ENCODE assay signal across 11 mouse cellular contexts in the genomic region with DNA sequence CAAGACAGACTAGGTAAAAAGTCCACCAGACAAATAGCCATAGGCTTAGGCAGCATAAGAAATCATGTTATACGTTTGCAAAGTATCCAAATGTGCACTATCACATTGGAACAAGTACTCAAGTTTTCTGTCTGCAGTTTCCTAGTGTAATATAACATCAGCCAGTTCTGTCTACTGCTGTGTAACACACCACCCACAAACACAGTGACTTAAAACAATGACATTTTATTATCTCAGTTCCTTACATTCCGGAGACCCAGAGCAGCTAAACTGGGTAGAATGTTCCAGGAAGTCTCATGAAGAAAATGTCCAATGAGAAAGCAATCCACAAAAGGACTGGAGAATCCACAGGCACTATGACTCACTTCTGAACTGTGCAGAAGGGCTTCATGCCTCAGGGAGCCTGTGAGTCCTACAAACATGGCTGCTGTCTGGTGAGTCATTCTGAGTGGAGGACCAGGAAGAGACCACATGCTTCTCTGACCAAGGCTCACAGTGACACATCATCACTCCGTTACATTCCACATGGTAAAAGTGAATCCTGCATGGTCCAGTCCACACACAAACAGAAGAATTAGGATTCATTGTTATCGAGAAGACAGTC. TPM values are rescaled to one million over a fixed set of nuclear protein-coding genes. Genes with fewer than 3 reads are reported as not detected.
DNase-seq lines count a peak whose midpoint lies in the region; ATAC-seq and TF ChIP-seq lines count a peak whose summit lies in the region.
"Had no signal": no experiment of that assay in that cellular context is flagged by ENCODE, and none has a peak within 500 bp of the region (broad histone marks: within the 10 kb centered on the region; RNA-seq: fewer than 3 reads in every experiment).

No protein-coding gene starts in this region.

- no peaks in the 10 kb centered on the region for H3K79me2 ChIP-seq in myocyte (ENCODE audit: control insufficient read depth, insufficient read depth)

- TF ChIP-seq CTCF in liver, embryonic 14.5 days (IDR thresholded peaks at IDR 0.05; ENCODE audit: low read depth) = no peak

- no peak overlapping the region for H3K27ac ChIP-seq in liver, embryonic 14.5 days
- no peak overlapping the region for H3K27ac ChIP-seq in hindbrain, embryonic 11.5 days (ENCODE audit: low read depth, low read length)

- ATAC-seq in liver, embryonic 14.5 days (ENCODE audit: insufficient read depth) = peak; percentile 43; the same call in 1 of the 2 replicates
- ATAC-seq in hindbrain, embryonic 11.5 days (ENCODE audit: low FRiP score) = no peak
- ATAC-seq: inflammation-experienced regulatory T-cells, adult 6 months had no signal

- WGBS in liver, embryonic 14.5 days (ENCODE audit: insufficient replicate concordance) = 58% methylated on average over 4 of the region's 4 CpGs
- 90% methylated on average over 4 of the region's 4 CpGs for WGBS in hindbrain, embryonic 11.5 days

- no peak overlapping the region for H3K9ac ChIP-seq in liver, embryonic 14.5 days (replicated peaks)
- H3K9ac ChIP-seq in hindbrain, embryonic 11.5 days (ENCODE audit: low read depth, low read length) = no peak overlapping the region

- H3ac ChIP-seq in myocyte (ENCODE audit: control insufficient read depth, insufficient read length) = no peak overlapping the region

- no peaks in the 10 kb centered on the region for H3K36me3 ChIP-seq in liver, embryonic 14.5 days (replicated peaks; ENCODE audit: control insufficient read depth, insufficient read depth, low read depth)
- H3K36me3 ChIP-seq in myocyte (ENCODE audit: control insufficient read depth, insufficient read depth) = no peaks in the 10 kb centered on the region
- H3K36me3 ChIP-seq in hindbrain, embryonic 11.5 days (ENCODE audit: control insufficient read depth, insufficient read depth, low read length) = no peaks in the 10 kb centered on the region

- no peak overlapping the region for H3K4me2 ChIP-seq in liver, embryonic 14.5 days (ENCODE audit: low read depth)
- H3K4me2 ChIP-seq in myocyte (ENCODE audit: low read depth) = peak overlapping the region; percentile 54
- no peak overlapping the region for H3K4me2 ChIP-seq in hindbrain, embryonic 11.5 days (replicated peaks; ENCODE audit: low read depth, low read length)

- no peak for TF ChIP-seq POLR2A in myocyte (IDR thresholded peaks at IDR 0.05; ENCODE audit: insufficient read length, low read depth)

- H3K4me1 ChIP-seq in liver, embryonic 14.5 days (replicated peaks; ENCODE audit: control insufficient read depth in 2 of 2, insufficient read depth in 2 of 2, low read length in 1 of 2) = no peaks in the 10 kb centered on the region
- no peaks in the 10 kb centered on the region for H3K4me1 ChIP-seq in hindbrain, embryonic 11.5 days (replicated peaks; ENCODE audit: control insufficient read depth, insufficient read depth, low read length)

- no peaks in the 10 kb centered on the region for H3K27me3 ChIP-seq in liver, embryonic 14.5 days (ENCODE audit: control insufficient read depth, insufficient read depth, low read length)
- H3K27me3 ChIP-seq in myocyte (ENCODE audit: control insufficient read depth, insufficient read depth, insufficient read length) = no peaks in the 10 kb centered on the region
- no peaks in the 10 kb centered on the region for H3K27me3 ChIP-seq in hindbrain, embryonic 11.5 days (ENCODE audit: control insufficient read depth, insufficient read depth, low read length)

- peak; percentile 89 for DNase-seq in heart, adult 11 months
- DNase-seq in heart, adult 18-20 months = no peak
- peak in 1 of 3 experiments; percentile 20 for DNase-seq in liver, embryonic 14.5 days (ENCODE audit: low read depth in 3 of 3, low spot score in 3 of 3)
- no peak for DNase-seq in liver
- peak; percentile 77 for DNase-seq in adipocyte (ENCODE audit: low spot score)
- DNase-seq in hindbrain, embryonic 11.5 days (ENCODE audit: low spot score) = no peak
- DNase-seq in retina, embryonic 14.5 days (ENCODE audit: low spot score) = no peak
- DNase-seq: embryo, embryonic 11 days; gastrocnemius, postnatal 14 days had no signal

- no peak overlapping the region for H3K4me3 ChIP-seq in liver, embryonic 14.5 days (ENCODE audit: insufficient read depth in 1 of 2, low read depth in 2 of 2, low read length in 2 of 2)
- no peak overlapping the region for H3K4me3 ChIP-seq in myocyte
- H3K4me3 ChIP-seq in hindbrain, embryonic 11.5 days (ENCODE audit: low read depth, low read length) = no peak overlapping the region

- H3K9me3 ChIP-seq in liver, embryonic 14.5 days (ENCODE audit: control insufficient read depth, low read length) = no peaks in the 10 kb centered on the region
- H3K9me3 ChIP-seq in hindbrain, embryonic 11.5 days (ENCODE audit: control insufficient read depth, low read length) = no peaks in the 10 kb centered on the region

- no peak for TF ChIP-seq EP300 in liver, embryonic 14.5 days (IDR thresholded peaks at IDR 0.05; ENCODE audit: low read depth)

TF ChIP-seq in myocyte, 11 proteins besides CTCF, POLR2A, EP300 and RAD21:
- TF ChIP-seq USF1 (IDR thresholded peaks at IDR 0.05; ENCODE audit: low read depth) = peak; percentile 35
- no peak for TF ChIP-seq TCF3 (IDR thresholded peaks at IDR 0.05; ENCODE audit: insufficient read length, low read depth)
- peak in 1 of 3 experiments; percentile 28 for TF ChIP-seq MYOD1 (IDR thresholded peaks at IDR 0.05; ENCODE audit: control insufficient read depth in 1 of 3, insufficient read length in 2 of 3, low read depth in 2 of 3)
- no peak for TF ChIP-seq TCF12 (IDR thresholded peaks at IDR 0.05; ENCODE audit: insufficient read depth, poor library complexity, severe bottlenecking)
- TF ChIP-seq MYOG (IDR thresholded peaks at IDR 0.05; ENCODE audit: control insufficient read depth in 1 of 3, insufficient read depth in 1 of 3, insufficient read length in 2 of 3, low read depth in 2 of 3) = no peak
- TF ChIP-seq CEBPB (IDR thresholded peaks at IDR 0.05; ENCODE audit: insufficient read depth, poor library complexity, severe bottlenecking) = no peak

RNA-seq across cellular contexts. Expression of a gene that starts 24.0 kb away (rescaled TPM):
- total RNA-seq in heart, adult 18-20 months (2021) = 10 to 100 TPM; 64.8 to 69.7 TPM
- 3.3 and 4.5 TPM in 2 replicates for polyA plus RNA-seq in liver, embryonic 14.5 days (2012; rRNA removed)
- 12.5 and 15.6 TPM in 2 replicates for polyA plus RNA-seq in liver, embryonic 14.5 days (2014; fragmentation: Nextera tagmentation; extraction: Ambion mirVana)
- 21.2 TPM for polyA plus RNA-seq in myocyte (2012; fragmentation: generic; extraction: Trizol)
- 74.1 and 77.9 TPM in 2 replicates for polyA plus RNA-seq in hindbrain, embryonic 11.5 days (2014; fragmentation: Nextera tagmentation; extraction: Ambion mirVana)

Comparison
In these comparisons a context has a peak if more than half of its experiments do, and no peak if none do; other contexts are left out.
1. DNase-seq: peak in heart, adult 11 months (single experiment) and adipocyte (single experiment); none in heart, adult 18-20 months (0 of 2), liver (single experiment), hindbrain, embryonic 11.5 days (single experiment) and retina, embryonic 14.5 days (single experiment).